Mouse (Mus musculus) G1E (cell line): ENCODE data around the gene Golm1. TPM values are rescaled to one million over a fixed set of nuclear protein-coding genes. Genes with fewer than 3 reads are reported as not detected.

Source experiments
- ATAC-seq: 2 replicates; pipeline ENCODE4 v1.8.0; 2016; ENCODE audit warnings: mild to moderate bottlenecking; ENCODE audit not compliant: insufficient number of reproducible peaks, poor library complexity, low FRiP score, severe bottlenecking; ENCODE audit errors: extremely low read depth
- DNase-seq: peaks from one replicate; pipeline ENCODE4 v3.0.0; 2012; ENCODE audit warnings: low spot score
- H3K27me3 ChIP-seq: 2 replicates; pipeline ENCODE4 v1.6.1; 2012; ENCODE audit warnings: mild to moderate bottlenecking, low read length, inconsistent platforms; ENCODE audit not compliant: insufficient read depth
- H3K36me3 ChIP-seq: replicated peaks from 2 replicates; pipeline ENCODE3; 2012; ENCODE audit warnings: mild to moderate bottlenecking, inconsistent platforms
- H3K4me1 ChIP-seq: 2 replicates; pipeline ENCODE4 v1.6.1; 2012; ENCODE audit warnings: low read depth, low read length, inconsistent platforms, mixed read lengths; ENCODE audit not compliant: insufficient read depth
- H3K4me3 ChIP-seq: 2 replicates; pipeline ENCODE4 v1.5.1; 2012; ENCODE audit warnings: low read depth, mild to moderate bottlenecking, inconsistent platforms, low read length, moderate library complexity, mixed read lengths
- H3K9me3 ChIP-seq: replicated peaks from 2 replicates; pipeline ENCODE4 v1.6.1; 2012; ENCODE audit warnings: inconsistent platforms
- CTCF ChIP-seq: IDR thresholded peaks from 2 replicates; pipeline ENCODE4 v1.5.1; 2012; ENCODE audit warnings: low read depth, low read length, inconsistent platforms, mixed read lengths
- GATA1 ChIP-seq: IDR thresholded peaks from 2 replicates; pipeline ENCODE4 v1.6.1; 2012; ENCODE audit warnings: borderline replicate concordance, low read length, inconsistent platforms, mixed read lengths
- GATA2 ChIP-seq: IDR thresholded peaks from 2 replicates; pipeline ENCODE4 v1.6.1; 2012; ENCODE audit warnings: low read depth, low read length, inconsistent platforms, borderline replicate concordance
- POLR2AphosphoS5 ChIP-seq: IDR thresholded peaks from 2 replicates; pipeline ENCODE4 v1.6.1; 2012; ENCODE audit warnings: low read depth, low read length, inconsistent platforms; ENCODE audit not compliant: insufficient replicate concordance
- TAL1 ChIP-seq: conservative IDR thresholded peaks from 2 replicates; pipeline ENCODE4 v1.6.1; 2012; ENCODE audit warnings: low read depth, low read length, inconsistent platforms, mixed read lengths
- polyA plus RNA-seq: library from polyadenylated mRNA; stranded (reverse); fragments of >175 nt; gene quantifications from 2 replicates; pipeline ENCODE4 v1.2.3, GENCODE M21; 2012
- total RNA-seq, 2 experiments: library from RNA; stranded (forward) in 1 of 2; stranded (reverse) in 1 of 2; fragments of 200-1000 nt in 1 of 2; fragments of >200 nt in 1 of 2; fragmentation: Nextera tagmentation in 1 of 2; gene quantifications; 2 replicates each; pipeline ENCODE4 v1.2.3; 2014 to 2017

Golm1 gene
- total and polyA plus RNA-seq, 3 experiments: 32.8 to 146 (median 139) TPM

DNA sequence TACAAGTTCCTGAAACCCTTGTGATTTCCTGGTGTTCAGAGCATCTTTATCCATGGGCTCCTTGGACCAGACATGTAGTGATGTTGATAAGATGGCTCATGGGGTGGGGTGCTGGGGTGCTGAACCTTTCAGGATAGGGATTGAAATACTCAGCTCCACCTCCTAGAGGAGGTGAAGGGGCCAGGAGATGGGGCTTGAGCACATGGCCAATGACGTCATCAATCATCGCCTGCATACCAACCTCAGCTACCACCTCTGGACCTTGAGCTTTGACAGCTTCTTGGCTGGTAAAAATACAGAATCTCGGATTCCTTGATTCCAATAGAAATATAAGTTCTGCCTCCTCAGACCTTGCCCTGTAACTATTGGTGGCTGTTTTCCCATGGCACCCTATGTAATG lies 30.1 kb downstream of the Golm1 start:
- Histone ChIP-seq H3K4me3 (no peak overlapping the region), H3K9me3 (no peaks in the 10 kb centered on the region), H3K4me1 (peaks cover 80% of the 10 kb centered on the region), H3K36me3 (peaks cover 82% of the 10 kb centered on the region), H3K27me3 (no peaks in the 10 kb centered on the region)
- DNase-seq: no peak
- no peak for ATAC-seq
- TF ChIP-seq GATA1: no peak
- TF ChIP-seq TAL1: no peak
- no peak for TF ChIP-seq GATA2
- TF ChIP-seq POLR2AphosphoS5: no peak
- TF ChIP-seq CTCF: no peak

DNA sequence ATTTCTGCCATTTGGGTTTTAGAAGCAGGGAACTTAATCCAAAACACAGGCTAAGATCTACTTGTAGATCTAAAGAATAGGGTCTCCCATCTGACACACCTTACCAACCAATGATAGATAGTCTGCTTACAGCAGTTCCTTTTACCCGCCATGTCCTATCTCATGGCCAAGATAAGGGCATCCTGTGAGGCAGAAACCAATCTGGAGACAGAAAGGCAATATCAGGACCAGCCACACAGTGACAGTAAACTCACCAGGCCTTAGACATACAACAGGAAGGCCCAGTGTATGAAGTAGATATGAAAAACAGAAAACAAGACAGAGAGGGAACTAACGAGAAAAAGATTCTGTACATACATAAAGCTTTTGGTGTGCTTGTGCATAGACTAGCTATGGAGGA lies 32.8 kb downstream of the Golm1 start:
- peak; percentile 90 for ATAC-seq

DNA sequence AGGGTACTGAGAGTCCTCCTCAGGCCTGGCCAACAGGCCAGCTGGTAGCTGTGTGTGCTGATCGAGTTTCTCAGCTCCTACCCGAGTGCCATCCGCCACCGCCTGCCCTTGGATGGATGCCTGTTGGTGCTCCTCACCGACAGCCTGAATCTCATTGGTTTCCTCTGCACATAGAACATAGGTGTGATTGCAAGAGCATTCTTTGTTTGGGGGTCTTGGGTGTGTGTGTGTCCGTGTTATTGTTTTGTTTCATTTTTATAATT lies 35.5 kb downstream of the Golm1 start:
- H3K4me1 ChIP-seq: peaks cover 64% of the 10 kb centered on the region
- H3K36me3 ChIP-seq: peaks cover 81% of the 10 kb centered on the region
- ATAC-seq: no peak
- no peaks in the 10 kb centered on the region for H3K9me3 ChIP-seq
- TF ChIP-seq GATA2 (no peak), GATA1 (no peak), CTCF (no peak), TAL1 (no peak), POLR2AphosphoS5 (no peak)
- H3K27me3 ChIP-seq: no peaks in the 10 kb centered on the region
- no peak for DNase-seq
- peak overlapping the region; percentile 62; the same call in 1 of the 2 replicates for H3K4me3 ChIP-seq

More for the DNA sequence above, 32.8 kb downstream of the Golm1 start:
- Histone ChIP-seq H3K27me3 (no peaks in the 10 kb centered on the region), H3K36me3 (peaks cover 81% of the 10 kb centered on the region), H3K9me3 (no peaks in the 10 kb centered on the region), H3K4me3 (no peak overlapping the region), H3K4me1 (peaks cover 80% of the 10 kb centered on the region)
- no peak for TF ChIP-seq GATA2
- TF ChIP-seq TAL1: peak; percentile 75
- TF ChIP-seq CTCF: no peak
- TF ChIP-seq GATA1: no peak
- TF ChIP-seq POLR2AphosphoS5: no peak
- peak; percentile 42 for DNase-seq

DNA sequence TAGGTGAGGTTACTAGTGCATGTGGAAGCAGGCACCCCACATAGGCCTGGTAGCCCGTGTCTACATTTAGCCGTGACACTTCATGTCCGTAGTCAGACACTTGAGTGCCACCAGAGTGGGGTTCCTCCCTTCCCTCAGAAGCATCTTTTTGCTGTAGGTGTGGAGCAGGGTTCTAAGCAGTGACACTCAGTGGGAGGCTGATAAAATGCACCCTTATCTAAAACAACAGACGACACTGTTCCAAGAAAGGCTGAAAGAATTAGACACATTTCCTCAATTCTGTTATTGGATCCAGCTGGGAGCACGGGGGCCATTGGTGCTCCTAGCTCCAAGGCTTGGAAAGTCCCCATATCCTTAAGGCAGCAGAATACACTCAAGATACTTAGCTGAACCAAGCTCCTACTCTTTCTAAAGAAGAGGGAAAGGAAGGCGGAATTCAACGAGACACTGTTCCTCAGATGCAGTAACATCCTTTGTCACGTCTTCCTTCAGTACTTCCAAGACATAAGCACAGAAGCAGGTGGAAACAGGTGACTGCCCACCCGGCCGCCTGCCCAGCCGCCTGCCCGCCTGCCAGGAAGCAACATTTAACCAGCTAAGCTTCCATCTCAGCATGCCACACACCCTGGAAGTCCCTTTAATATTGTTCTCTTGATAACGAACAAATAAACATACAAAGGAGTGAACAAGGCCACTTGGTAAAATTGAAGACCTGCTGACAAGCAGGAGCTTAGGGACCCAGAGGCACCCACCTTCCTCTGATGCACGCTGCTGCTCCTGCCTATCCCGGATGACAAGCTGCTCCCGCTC lies 36.0 kb downstream of the Golm1 start:
- Histone ChIP-seq H3K9me3 (no peaks in the 10 kb centered on the region), H3K36me3 (peaks cover 81% of the 10 kb centered on the region), H3K4me1 (peaks cover 61% of the 10 kb centered on the region), H3K27me3 (no peaks in the 10 kb centered on the region), H3K4me3 (peak overlapping the region; percentile 62; the same call in 1 of the 2 replicates)
- peak; percentile 35 for DNase-seq
- TF ChIP-seq CTCF (no peak), TAL1 (peak; percentile 81)
- ATAC-seq: peak; percentile 32

DNA sequence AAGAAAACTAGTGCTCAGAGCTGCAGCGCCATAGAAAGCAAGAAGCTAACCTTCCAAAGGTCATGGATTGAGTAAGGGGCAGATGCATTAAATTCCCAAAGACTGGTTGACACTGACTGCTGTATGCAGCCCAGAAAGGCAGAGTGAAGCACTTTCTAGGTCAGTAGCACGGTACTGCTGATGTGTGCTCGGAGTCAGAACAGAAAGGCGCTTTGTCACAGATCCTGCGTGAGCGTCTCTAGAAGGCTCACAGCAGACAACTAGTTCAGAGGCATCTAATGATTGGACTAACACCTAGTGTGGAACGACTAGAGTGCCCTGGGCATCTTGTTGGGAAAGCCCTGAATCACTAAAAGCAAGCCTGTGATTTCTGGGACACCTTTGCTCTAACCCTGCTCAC lies 37.8 kb downstream of the Golm1 start:
- TF ChIP-seq GATA2 (no peak), TAL1 (no peak), CTCF (no peak), POLR2AphosphoS5 (no peak), GATA1 (no peak)
- Histone ChIP-seq H3K4me3 (no peak overlapping the region), H3K36me3 (peaks cover 93% of the 10 kb centered on the region), H3K27me3 (no peaks in the 10 kb centered on the region), H3K4me1 (peaks cover 68% of the 10 kb centered on the region), H3K9me3 (no peaks in the 10 kb centered on the region)
- ATAC-seq (no peak), DNase-seq (no peak)

DNA sequence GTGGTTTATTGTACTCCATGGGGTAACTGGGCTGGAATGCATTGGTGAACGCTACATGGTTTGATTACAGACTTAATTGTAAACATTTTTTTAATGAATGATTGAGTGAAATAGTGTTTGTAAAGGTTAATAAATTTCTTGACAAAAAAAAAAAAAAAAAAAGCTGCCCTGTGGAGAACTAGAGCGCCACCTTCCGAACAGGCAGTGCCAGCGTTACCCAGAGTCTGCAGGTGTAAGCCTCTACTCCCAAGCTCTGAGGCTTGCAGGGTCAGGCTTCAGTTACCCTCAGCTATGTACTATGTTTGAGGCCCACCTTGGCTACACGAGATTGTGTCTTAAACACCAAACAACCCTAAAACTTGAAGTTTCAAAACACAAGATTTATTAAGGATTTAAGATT lies 41.0 kb downstream of the Golm1 start:
- ATAC-seq (no peak), DNase-seq (no peak)
- TF ChIP-seq CTCF (no peak), TAL1 (no peak), POLR2AphosphoS5 (no peak; the same call in 1 of the 2 replicates), GATA1 (no peak), GATA2 (no peak)
- no peak overlapping the region for H3K4me3 ChIP-seq
- peaks cover 43% of the 10 kb centered on the region for H3K4me1 ChIP-seq
- no peaks in the 10 kb centered on the region for H3K9me3 ChIP-seq
- no peaks in the 10 kb centered on the region for H3K27me3 ChIP-seq
- peaks cover 97% of the 10 kb centered on the region for H3K36me3 ChIP-seq
